Mouse (Mus musculus): ENCODE data around the gene Acbd5.

Gene Acbd5

GRCm38 (mm10) chr2:23068894-23069744 lies 1.2 kb downstream of the Acbd5 start:
- DNase-seq (ENCODE audit: low read depth, low spot score), result peak; percentile 89

- DNase-seq (ENCODE audit: low read depth, low spot score), result no peak
These were observed 2.5 kb downstream of the Acbd5 start for GRCm38 (mm10) chr2:23070491-23070890.

- DNase-seq (ENCODE audit: low read depth, low spot score), result no peak
These were observed 3.4 kb downstream of the Acbd5 start for GRCm38 (mm10) chr2:23071406-23071805.

- DNase-seq (ENCODE audit: low read depth, low spot score), result no peak
These were observed 7.9 kb downstream of the Acbd5 start for GRCm38 (mm10) chr2:23075846-23076245.

GRCm38 (mm10) chr2:23076783-23077182 lies 8.8 kb downstream of the Acbd5 start:
- peak; percentile 65 for DNase-seq (ENCODE audit: low read depth, low spot score)

- DNase-seq (ENCODE audit: low read depth, low spot score), result no peak
These were observed 9.7 kb downstream of the Acbd5 start for GRCm38 (mm10) chr2:23077693-23078092.

- no peak for DNase-seq (ENCODE audit: low read depth, low spot score)
These were observed 10.6 kb downstream of the Acbd5 start for GRCm38 (mm10) chr2:23078588-23078987.

- no peak for DNase-seq (ENCODE audit: low read depth, low spot score)
These were observed 16.6 kb downstream of the Acbd5 start for GRCm38 (mm10) chr2:23084540-23084939.

- peak; percentile 61 for DNase-seq (ENCODE audit: low read depth, low spot score)
These were observed 24.2 kb downstream of the Acbd5 start for GRCm38 (mm10) chr2:23092216-23092615.

GRCm38 (mm10) chr2:23097028-23097427 lies 29.1 kb downstream of the Acbd5 start:
- no peak for DNase-seq (ENCODE audit: low read depth, low spot score)

- DNase-seq (ENCODE audit: low read depth, low spot score), result no peak
These were observed 34.3 kb downstream of the Acbd5 start for GRCm38 (mm10) chr2:23102266-23102665.

- DNase-seq (ENCODE audit: low read depth, low spot score), result no peak
These were observed 51.6 kb downstream of the Acbd5 start for GRCm38 (mm10) chr2:23119573-23119972.

- peak; percentile 65 for DNase-seq (ENCODE audit: low read depth, low spot score)
These were observed 87.2 kb downstream of the Acbd5 start for GRCm38 (mm10) chr2:23155199-23155621.

GRCm38 (mm10) chr2:23155777-23156607 lies 88.0 kb downstream of the Acbd5 start, which contains the start of the genes Mastl and Yme1l1:
Mastl (minus strand) TSS chr2:23156024.
Yme1l1 (plus strand) TSS chr2:23156369.
- peak; percentile 97 for DNase-seq (ENCODE audit: low read depth, low spot score)

- DNase-seq (ENCODE audit: low read depth, low spot score), result no peak
These were observed 88.7 kb downstream of the Acbd5 start for GRCm38 (mm10) chr2:23156608-23157081.
